Mouse (Mus musculus) CD8-positive naive resting alpha-beta T cell, adult 2 months (primary cell): ENCODE data around the gene Akt2.
"Not testable (repeated sequence)": the region's sequence is repeated elsewhere in the genome, so short reads cannot be mapped to it uniquely, and the experiment has no call there.

Experiments
- DNase-seq, 2 experiments: peaks; one replicate each; pipeline ENCODE4 v3.0.0; 2022; ENCODE audit warnings: low read depth in 2 of 2, low spot score in 2 of 2

The Akt2 gene

GRCm38 (mm10) chr7:27612940-27613339 is 21.6 kb downstream of the Akt2 start:
- DNase-seq: no peak

- DNase-seq: no peak
Measured at GRCm38 (mm10) chr7:27613751-27614499, 22.6 kb downstream of the Akt2 start.

- no peak for DNase-seq
Measured at GRCm38 (mm10) chr7:27621028-27621427, 29.7 kb downstream of the Akt2 start.

GRCm38 (mm10) chr7:27622234-27622633 is 30.9 kb downstream of the Akt2 start:
- no peak for DNase-seq

- DNase-seq: no peak
Measured at GRCm38 (mm10) chr7:27624967-27625366, 33.6 kb downstream of the Akt2 start.

GRCm38 (mm10) chr7:27627707-27628106 is 36.4 kb downstream of the Akt2 start:
- no peak for DNase-seq

- no peak for DNase-seq
Measured at GRCm38 (mm10) chr7:27628190-27628589, 36.8 kb downstream of the Akt2 start.

GRCm38 (mm10) chr7:27628816-27629215 is 37.5 kb downstream of the Akt2 start:
- not testable (repeated sequence) for DNase-seq

- no peak for DNase-seq
Measured at GRCm38 (mm10) chr7:27631439-27631838, 40.1 kb downstream of the Akt2 start.

GRCm38 (mm10) chr7:27633166-27633565 is 41.8 kb downstream of the Akt2 start:
- DNase-seq: no peak

GRCm38 (mm10) chr7:27634691-27635090 is 43.3 kb downstream of the Akt2 start:
- no peak for DNase-seq

- DNase-seq: not testable (repeated sequence)
Measured at GRCm38 (mm10) chr7:27635094-27635493, 43.7 kb downstream of the Akt2 start.

GRCm38 (mm10) chr7:27644471-27644870 is 53.1 kb downstream of the Akt2 start:
- no peak for DNase-seq

GRCm38 (mm10) chr7:27646516-27646915 is 55.2 kb downstream of the Akt2 start:
- no peak for DNase-seq

- DNase-seq: no peak
Measured at GRCm38 (mm10) chr7:27647281-27648002, 56.1 kb downstream of the Akt2 start.

GRCm38 (mm10) chr7:27649723-27650122 is 58.4 kb downstream of the Akt2 start:
- no peak for DNase-seq

- peak; percentile 46 to 61 for DNase-seq
Measured at GRCm38 (mm10) chr7:27650949-27651348, 59.6 kb downstream of the Akt2 start.

- peak; percentile 16 to 25 for DNase-seq
Measured at GRCm38 (mm10) chr7:27653681-27654437, 62.5 kb downstream of the Akt2 start, which contains the start of gene Ttc9b. Ttc9b (plus strand) TSS chr7:27653915.

- peak in 1 of 2 experiments; percentile 12 for DNase-seq
Measured at GRCm38 (mm10) chr7:27654607-27655276, 63.4 kb downstream of the Akt2 start.

- no peak for DNase-seq
Measured at GRCm38 (mm10) chr7:27655545-27655944, 64.2 kb downstream of the Akt2 start.

GRCm38 (mm10) chr7:27656600-27656999 is 65.2 kb downstream of the Akt2 start:
- DNase-seq: no peak
